Mouse (Mus musculus) cortical plate, adult 2 months (tissue): ENCODE results near the gene Gsap. TPM values are rescaled to one million over a fixed set of nuclear protein-coding genes. Genes with fewer than 3 reads are reported as not detected.
A peak's percentile ranks its signal among the peaks of the same experiment; 100 is the strongest.
"Not testable (repeated sequence)": the region's sequence is repeated elsewhere in the genome, so short reads cannot be mapped to it uniquely, and the experiment has no call there.

ENCODE experiments used
- H3K27ac ChIP-seq: fragments of 200-500 bp; 2 replicates; pipeline ENCODE4 v1.5.1; 2012; ENCODE audit warnings: low read length, control low read depth, inconsistent platforms; ENCODE audit not compliant: insufficient read depth
- H3K4me1 ChIP-seq: fragments of 200-500 bp; 2 replicates; pipeline ENCODE4 v1.6.1; 2011; ENCODE audit warnings: low read length; ENCODE audit not compliant: control insufficient read depth, insufficient read depth
- H3K4me3 ChIP-seq: fragments of 200-500 bp; 2 replicates; pipeline ENCODE4 v1.5.1; 2011; ENCODE audit warnings: mild to moderate bottlenecking, low read length, control low read depth; ENCODE audit not compliant: insufficient read depth
- CTCF ChIP-seq: fragments of 200-500 bp; IDR thresholded peaks from 2 replicates; pipeline ENCODE4 v1.5.1; 2011; ENCODE audit warnings: mild to moderate bottlenecking, control low read depth, low read length; ENCODE audit not compliant: insufficient read depth; ENCODE audit errors: extremely low read depth
- POLR2A ChIP-seq: fragments of 200-500 bp; IDR thresholded peaks from 2 replicates; pipeline ENCODE4 v1.6.1; 2011; ENCODE audit warnings: mild to moderate bottlenecking, low read length, control low read depth; ENCODE audit not compliant: insufficient read depth; ENCODE audit errors: extremely low read depth
- polyA plus RNA-seq: library from polyadenylated mRNA; depleted of rRNA; stranded (reverse); fragments of >200 nt; gene quantifications from 2 replicates; pipeline ENCODE4 v1.2.3, GENCODE M21; 2012; rRNA removed

The Gsap gene
- 6.7 and 8.0 TPM in 2 replicates for polyA plus RNA-seq

DNA sequence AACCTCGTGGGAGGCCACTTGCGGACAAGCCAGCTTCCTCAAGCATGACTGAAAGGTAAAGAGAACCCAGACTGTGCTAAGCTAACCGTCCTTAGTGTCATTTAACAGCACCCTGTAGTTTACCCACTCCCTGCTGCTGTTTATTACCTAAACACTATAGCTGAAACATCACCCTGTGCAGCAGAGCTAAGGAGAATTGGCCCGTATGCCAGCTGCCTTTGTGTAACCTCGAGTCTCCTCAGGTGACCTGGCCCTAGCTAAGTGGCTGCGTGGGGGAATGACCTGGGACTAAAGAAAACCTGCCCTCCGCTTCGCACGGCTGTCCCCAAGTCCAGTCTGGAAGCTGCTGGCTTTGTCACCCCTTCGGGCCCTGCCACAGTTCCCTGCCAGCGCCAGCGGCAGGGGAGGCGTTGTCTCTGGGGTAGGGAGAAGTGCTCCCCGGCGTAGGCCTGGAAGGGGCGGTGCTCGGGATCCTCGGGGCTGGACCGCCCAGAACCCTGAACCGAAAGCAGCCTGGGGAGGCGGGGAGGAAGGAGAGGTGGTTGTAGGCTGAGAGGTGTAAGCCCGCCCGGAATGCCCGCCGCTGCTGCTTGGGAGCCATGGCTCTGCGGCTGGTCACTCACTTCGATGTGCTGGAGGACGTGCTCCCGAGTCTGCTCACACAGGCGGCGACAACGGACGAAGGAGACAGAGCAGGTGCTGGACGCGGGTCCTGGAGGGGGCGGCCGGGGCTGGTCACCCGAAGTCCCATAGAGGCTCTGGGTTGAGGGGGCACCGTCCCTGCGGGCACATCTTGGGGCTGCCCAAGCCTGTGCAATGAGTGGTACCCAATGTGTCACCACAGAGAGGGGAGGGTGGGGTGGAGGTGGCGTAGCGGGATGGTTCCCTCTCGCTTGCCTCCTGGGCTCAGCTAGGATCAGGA is at the start of gene Gsap:
TSS of gene Gsap (plus strand) at position 492 of the 922 bp plus-strand sequence.
- Histone ChIP-seq H3K4me3 (peak within 1 kb of the TSS; percentile 55), H3K4me1 (no peaks in the 10 kb centered on the region; the same call in 1 of the 2 replicates), H3K27ac (no peak within 1 kb of the TSS)
- TF ChIP-seq POLR2A = no peak
- TF ChIP-seq CTCF = no peak

DNA sequence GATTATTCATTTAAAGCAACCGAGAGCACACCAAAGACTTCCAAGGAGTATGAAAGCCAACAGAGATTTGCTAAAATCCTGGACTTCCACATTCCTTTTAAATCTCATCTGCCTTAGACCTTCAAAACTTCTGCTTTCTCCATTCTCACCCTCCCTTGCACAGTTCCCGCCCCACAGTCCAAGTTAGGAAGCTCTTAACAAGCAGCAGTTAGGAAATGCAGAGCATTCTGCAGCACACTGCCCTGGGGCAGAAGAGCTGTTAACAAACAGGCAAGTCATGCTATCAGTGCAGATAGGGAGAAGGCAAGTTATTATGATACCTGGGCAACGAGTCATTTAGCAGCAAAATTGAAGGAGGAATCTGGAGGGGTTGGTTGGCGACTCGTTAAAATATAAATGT is 49.5 kb upstream of the Gsap start:
- no peak overlapping the region for H3K27ac ChIP-seq
- H3K4me3 ChIP-seq = no peak overlapping the region
- no peak for TF ChIP-seq CTCF
- no peak for TF ChIP-seq POLR2A
- H3K4me1 ChIP-seq = peaks cover 2% of the 10 kb centered on the region; the same call in 1 of the 2 replicates

DNA sequence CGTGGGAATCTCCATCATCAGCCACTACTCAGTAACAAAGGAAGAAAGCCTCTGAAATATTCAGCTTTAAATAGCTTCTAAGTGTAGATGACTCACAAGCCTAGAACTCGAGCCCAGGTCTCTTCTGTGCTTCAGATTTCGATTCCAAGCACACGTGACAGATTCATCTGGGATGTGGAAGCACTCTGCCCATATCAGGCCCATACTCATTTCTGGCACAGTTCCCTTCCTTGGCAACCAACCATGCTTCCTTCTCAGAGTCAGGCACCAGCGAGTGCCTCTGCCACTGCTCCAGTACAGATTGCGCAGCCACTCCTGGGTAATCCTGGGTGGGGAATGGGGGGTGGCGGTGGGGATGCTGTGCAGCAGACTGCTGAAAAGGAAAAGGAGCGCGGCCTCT is 46.5 kb upstream of the Gsap start:
- no peak for TF ChIP-seq POLR2A
- no peak for TF ChIP-seq CTCF
- Histone ChIP-seq H3K4me1 (peaks cover 2% of the 10 kb centered on the region; the same call in 1 of the 2 replicates), H3K4me3 (0 out of 2 replicates have a peak overlapping the region, but pooled peaks have one; percentile 7), H3K27ac (no peak overlapping the region)

DNA sequence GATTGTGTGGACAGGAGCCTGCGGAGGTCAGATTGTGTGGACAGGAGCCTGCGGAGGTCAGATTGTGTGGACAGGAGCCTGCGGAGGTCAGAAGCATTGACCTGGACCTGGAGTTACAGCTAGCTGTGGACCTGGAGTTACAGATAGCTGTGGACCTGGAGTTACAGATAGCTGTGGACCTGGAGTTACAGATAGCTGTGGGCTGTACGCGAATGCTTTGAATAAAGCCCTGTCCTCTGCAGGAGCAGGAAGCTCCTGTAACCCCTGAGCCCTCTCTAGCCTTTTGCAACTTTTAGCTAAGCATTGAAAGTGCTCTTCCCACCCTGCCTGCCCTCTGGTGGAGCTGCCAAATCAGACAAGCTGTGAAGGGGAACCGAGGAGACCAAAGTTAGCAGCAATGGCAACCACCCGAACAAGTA is 44.9 kb upstream of the Gsap start:
- not testable (repeated sequence) for H3K27ac ChIP-seq, H3K4me3 ChIP-seq
- TF ChIP-seq CTCF = 0 out of 2 replicates have a peak, but pooled peaks have one; percentile 12

DNA sequence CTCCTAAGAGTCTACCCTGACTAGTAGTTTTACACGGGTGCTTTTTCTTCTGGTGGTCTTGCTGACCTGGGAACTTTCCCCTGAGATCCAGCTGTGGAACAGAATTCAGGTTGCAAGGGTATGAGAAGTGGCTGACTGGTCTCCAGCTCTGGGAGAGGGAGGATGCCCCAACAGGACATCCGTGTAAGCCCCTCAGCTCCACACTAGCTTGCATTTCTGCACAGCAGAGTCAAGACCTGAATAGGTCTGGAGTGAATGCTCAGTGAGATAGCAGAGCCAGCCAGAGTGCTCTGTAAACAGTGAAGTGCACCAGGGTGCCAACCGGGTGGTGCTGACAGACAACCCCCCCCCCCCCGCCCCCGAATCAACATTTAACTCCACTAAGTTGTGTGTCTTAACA is 44.4 kb upstream of the Gsap start:
- Histone ChIP-seq H3K4me3 (no peak overlapping the region), H3K27ac (no peak overlapping the region), H3K4me1 (peaks cover 2% of the 10 kb centered on the region; the same call in 1 of the 2 replicates)
- no peak for TF ChIP-seq CTCF
- TF ChIP-seq POLR2A = no peak

More for the DNA sequence above, 44.9 kb upstream of the Gsap start:
- not testable (repeated sequence) for H3K4me1 ChIP-seq

DNA sequence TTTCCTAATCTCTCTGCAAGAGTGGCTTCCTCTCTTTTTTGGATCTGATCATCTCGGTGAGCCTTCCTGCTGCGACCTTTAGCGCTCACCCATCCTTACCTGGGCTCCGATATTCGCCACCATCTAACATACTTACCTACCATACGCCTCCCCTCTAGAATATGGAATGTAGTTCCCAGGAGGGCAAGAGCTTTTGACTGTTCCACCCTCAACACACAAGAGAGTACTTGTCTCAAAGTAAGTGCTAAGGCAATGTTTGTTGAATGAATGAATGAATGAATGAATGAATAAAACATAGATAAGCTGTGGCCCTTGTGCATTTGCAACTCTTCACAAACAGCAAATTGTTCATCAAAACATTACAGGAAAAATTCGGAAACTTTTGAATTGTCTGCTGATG is 43.0 kb upstream of the Gsap start:
- TF ChIP-seq POLR2A = no peak
- no peak for TF ChIP-seq CTCF
- no peak overlapping the region for H3K4me3 ChIP-seq
- no peak overlapping the region for H3K27ac ChIP-seq
- H3K4me1 ChIP-seq = peaks cover 2% of the 10 kb centered on the region; the same call in 1 of the 2 replicates

DNA sequence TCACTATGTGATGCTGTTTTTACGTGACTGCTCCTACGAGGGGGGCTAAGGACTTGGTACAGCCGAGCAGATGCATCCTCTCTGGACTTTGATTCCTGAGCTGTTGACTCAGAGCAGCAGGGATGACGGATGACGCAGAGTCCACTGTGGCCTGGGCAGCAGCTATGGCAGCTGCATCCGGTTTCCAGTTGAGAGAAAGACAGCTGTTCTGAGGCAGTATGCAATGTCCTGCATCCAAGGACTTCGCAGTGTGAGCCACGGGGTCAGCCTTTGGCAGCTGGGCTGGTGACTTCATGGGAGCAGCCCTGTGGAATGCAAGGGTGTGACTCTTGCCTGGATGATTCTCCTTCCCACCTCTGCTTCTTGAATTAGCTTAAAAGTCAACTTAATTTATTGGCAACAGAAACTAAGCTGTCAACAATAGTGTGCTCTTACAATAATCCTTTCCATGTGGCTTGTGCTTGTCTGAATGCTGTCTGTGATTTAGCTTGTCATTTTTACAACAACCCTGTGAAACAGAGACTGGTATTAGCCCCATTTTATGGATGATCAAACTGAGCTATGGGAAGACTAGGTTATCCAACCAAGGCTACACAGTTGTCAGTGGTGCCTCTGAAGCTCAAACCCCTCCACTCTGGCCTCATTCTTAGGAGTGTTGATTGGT is 41.4 kb upstream of the Gsap start:
- no peak overlapping the region for H3K27ac ChIP-seq
- TF ChIP-seq POLR2A = no peak
- no peak for TF ChIP-seq CTCF
- no peaks in the 10 kb centered on the region for H3K4me1 ChIP-seq
- H3K4me3 ChIP-seq = no peak overlapping the region

DNA sequence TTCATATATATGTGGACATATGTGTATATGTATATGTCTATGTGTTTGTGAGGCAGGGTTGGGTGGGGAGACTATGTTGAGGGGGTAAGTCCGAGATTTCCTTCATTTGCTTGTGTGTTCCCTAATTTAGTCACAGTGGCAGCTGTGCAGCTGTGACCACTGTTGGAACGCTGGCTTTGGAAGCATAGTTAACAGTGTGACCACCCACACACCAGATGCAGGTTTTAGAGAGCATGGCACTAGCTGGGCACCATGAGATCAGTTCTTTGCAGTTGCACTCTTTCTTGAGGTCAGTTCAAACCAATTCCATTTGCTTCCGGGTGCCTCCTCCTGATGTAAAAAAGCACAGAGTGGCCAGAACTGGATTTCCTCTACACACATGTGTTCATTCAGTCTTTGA is 37.7 kb upstream of the Gsap start:
- Histone ChIP-seq H3K4me1 (no peaks in the 10 kb centered on the region), H3K27ac (no peak overlapping the region), H3K4me3 (no peak overlapping the region)
- no peak for TF ChIP-seq POLR2A

DNA sequence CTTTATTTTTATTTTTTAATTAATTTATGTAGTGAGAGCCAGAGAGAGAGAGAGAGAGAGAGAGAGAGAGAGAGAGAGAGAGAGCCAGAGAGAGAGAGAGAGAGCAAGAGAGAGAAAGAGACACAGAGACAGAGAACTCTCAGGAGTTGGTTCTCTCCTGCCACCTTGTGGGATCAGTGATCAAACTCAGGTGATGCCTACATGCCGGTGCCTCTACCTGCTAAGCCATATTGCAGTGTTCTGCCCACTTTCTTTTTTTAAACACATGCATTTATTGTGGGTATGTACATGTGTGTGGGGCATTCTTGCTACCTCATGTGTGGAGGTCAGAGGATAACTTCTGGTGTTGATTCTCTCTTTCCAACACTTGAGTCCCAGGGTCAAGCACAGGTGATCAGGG is 32.4 kb upstream of the Gsap start:
- TF ChIP-seq CTCF = 0 out of 2 replicates have a peak, but pooled peaks have one; percentile 1
- TF ChIP-seq POLR2A = no peak

More for the DNA sequence above, 32.4 kb upstream of the Gsap start:
- no peak overlapping the region for H3K27ac ChIP-seq
- no peak overlapping the region for H3K4me3 ChIP-seq
- no peaks in the 10 kb centered on the region for H3K4me1 ChIP-seq
